8 mouse cellular contexts compared by ENCODE assay signal in the genomic region with DNA sequence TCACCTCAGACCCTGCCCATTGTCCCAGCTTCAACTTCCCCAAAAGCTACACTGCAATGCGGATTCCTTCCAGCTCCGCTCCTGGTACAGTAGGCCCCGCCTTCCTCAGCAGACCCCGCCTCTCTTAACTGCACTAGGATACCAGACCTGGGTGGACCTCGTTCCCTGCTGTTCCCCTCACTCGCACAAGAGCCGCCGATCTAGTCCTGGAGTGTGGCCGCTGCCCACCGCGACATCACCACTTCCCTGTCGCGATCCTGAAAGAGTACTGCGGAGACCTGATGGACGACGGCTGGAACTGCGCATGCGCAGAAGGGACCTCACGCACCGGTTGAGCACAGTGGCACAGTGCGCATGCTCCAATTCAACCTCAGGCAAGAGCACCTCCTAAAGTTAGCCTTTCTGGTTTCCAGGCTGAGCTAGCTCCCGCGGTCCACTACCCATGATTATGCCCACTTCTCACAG. TPM values are rescaled to one million over a fixed set of nuclear protein-coding genes. Genes with fewer than 3 reads are reported as not detected.
DNase-seq lines count a peak whose midpoint lies in the region; ATAC-seq and TF ChIP-seq lines count a peak whose summit lies in the region.

TSS of gene Haghl (minus strand) at position 393 of the 465 bp plus-strand sequence.

- no peaks in the 10 kb centered on the region for H3K79me2 ChIP-seq in liver, adult 2 months (ENCODE audit: control insufficient read depth, insufficient read depth, low read length)
- no peaks in the 10 kb centered on the region for H3K79me2 ChIP-seq in myocyte (ENCODE audit: control insufficient read depth, insufficient read depth)

- peak within 1 kb of the TSS; percentile 69 for H3K4me3 ChIP-seq in heart, embryonic 11.5 days (ENCODE audit: low read depth, low read length)
- H3K4me3 ChIP-seq in kidney, embryonic 16.5 days (ENCODE audit: low read length), result peak within 1 kb of the TSS; percentile 85
- peak within 1 kb of the TSS; percentile 69 for H3K4me3 ChIP-seq in liver, adult 2 months (ENCODE audit: insufficient read depth, low read depth, low read length)
- peak within 1 kb of the TSS; percentile 52 for H3K4me3 ChIP-seq in myocyte

- H3K4me2 ChIP-seq in heart, embryonic 11.5 days, result peak within 1 kb of the TSS; percentile 78
- H3K4me2 ChIP-seq in kidney, embryonic 16.5 days (replicated peaks; ENCODE audit: low read depth, low read length), result peak within 1 kb of the TSS; percentile 90
- H3K4me2 ChIP-seq in myocyte (ENCODE audit: low read depth), result peak within 1 kb of the TSS; percentile 97

- H3K27ac ChIP-seq in heart, embryonic 11.5 days (ENCODE audit: low read depth, low read length), result peak within 1 kb of the TSS; percentile 81
- H3K27ac ChIP-seq in kidney, embryonic 16.5 days (ENCODE audit: low read length), result peak within 1 kb of the TSS; percentile 95
- H3K27ac ChIP-seq in liver, adult 2 months (replicated peaks; ENCODE audit: insufficient read depth, low read depth, low read length), result no peak within 1 kb of the TSS

- no peak for TF ChIP-seq CTCF in liver, adult 2 months (IDR thresholded peaks at IDR 0.05; ENCODE audit: low read depth, low read length)

- peaks cover 27% of the 10 kb centered on the region for H3K36me3 ChIP-seq in heart, embryonic 11.5 days (ENCODE audit: control insufficient read depth, insufficient read depth, low read length)
- peaks cover 30% of the 10 kb centered on the region for H3K36me3 ChIP-seq in kidney, embryonic 16.5 days (ENCODE audit: insufficient read depth, low read length)
- no peaks in the 10 kb centered on the region; the same call in 1 of the 2 replicates for H3K36me3 ChIP-seq in liver, adult 2 months (ENCODE audit: control insufficient read depth, insufficient read depth, low read length)
- peaks cover 4% of the 10 kb centered on the region for H3K36me3 ChIP-seq in myocyte (ENCODE audit: control insufficient read depth, insufficient read depth)
- H3K36me3 ChIP-seq in splenic B cell, adult 2 months (ENCODE audit: control insufficient read depth, insufficient read depth, low read length, poor library complexity, severe bottlenecking), result peaks cover 9% of the 10 kb centered on the region

- peak within 1 kb of the TSS; percentile 0 for H3ac ChIP-seq in myocyte (ENCODE audit: control insufficient read depth, insufficient read length)

- H3K9me3 ChIP-seq in heart, embryonic 11.5 days (replicated peaks; ENCODE audit: control insufficient read depth, low read length), result no peaks in the 10 kb centered on the region
- H3K9me3 ChIP-seq in kidney, embryonic 16.5 days (ENCODE audit: low read length), result no peaks in the 10 kb centered on the region

- H3K9ac ChIP-seq in heart, embryonic 11.5 days (ENCODE audit: low read depth, low read length), result peak within 1 kb of the TSS; percentile 80
- H3K9ac ChIP-seq in kidney, embryonic 16.5 days (replicated peaks; ENCODE audit: low read length), result peak within 1 kb of the TSS; percentile 86
- H3K9ac ChIP-seq in liver, adult 2 months (ENCODE audit: low read depth, low read length), result peak within 1 kb of the TSS; percentile 54

- peaks cover 12% of the 10 kb centered on the region for H3K4me1 ChIP-seq in heart, embryonic 11.5 days (ENCODE audit: control insufficient read depth, insufficient read depth, low read length)
- peaks cover 16% of the 10 kb centered on the region for H3K4me1 ChIP-seq in kidney, embryonic 16.5 days (ENCODE audit: insufficient read depth, low read length)
- peaks cover 3% of the 10 kb centered on the region; the same call in 1 of the 2 replicates for H3K4me1 ChIP-seq in liver, adult 2 months (ENCODE audit: control insufficient read depth, insufficient read depth, low read length)

- no peaks in the 10 kb centered on the region for H3K27me3 ChIP-seq in heart, embryonic 11.5 days (ENCODE audit: control insufficient read depth, insufficient read depth, low read length)
- H3K27me3 ChIP-seq in kidney, embryonic 16.5 days (ENCODE audit: insufficient read depth, low read length), result no peaks in the 10 kb centered on the region
- H3K27me3 ChIP-seq in liver, adult 2 months (ENCODE audit: control insufficient read depth, insufficient read depth, low read length), result no peaks in the 10 kb centered on the region
- no peaks in the 10 kb centered on the region for H3K27me3 ChIP-seq in myocyte (ENCODE audit: control insufficient read depth, insufficient read depth, insufficient read length)
- no peaks in the 10 kb centered on the region for H3K27me3 ChIP-seq in splenic B cell, adult 2 months (ENCODE audit: control insufficient read depth, insufficient read depth, low read length, poor library complexity, severe bottlenecking)

- DNase-seq in B cell, adult 2 months, result peak; percentile 93 to 94
- peak; percentile 98 for DNase-seq in brain, adult 2 months (ENCODE audit: low read depth, low spot score)
- DNase-seq in liver, adult 2 months (ENCODE audit: extremely low read depth, low read depth, low spot score), result peak; percentile 86
- DNase-seq in splenic B cell, adult 2 months (ENCODE audit: low read depth, low spot score), result peak; percentile 98

- peak; percentile 86 for ATAC-seq in erythroblast, adult 5-6 weeks (replicated peaks; ENCODE audit: low FRiP score, poor library complexity, severe bottlenecking)
- ATAC-seq in heart, embryonic 11.5 days (replicated peaks; ENCODE audit: insufficient number of reproducible peaks, low FRiP score, low TSS enrichment), result peak; percentile 76
- ATAC-seq in kidney, embryonic 16.5 days (ENCODE audit: low FRiP score, low TSS enrichment), result peak; percentile 79

- no peak for TF ChIP-seq POLR2A in liver, adult 2 months (IDR thresholded peaks at IDR 0.05; ENCODE audit: extremely low read depth, insufficient read depth, low read length)
- TF ChIP-seq POLR2A in myocyte (IDR thresholded peaks at IDR 0.05; ENCODE audit: insufficient read length, low read depth), result peak; percentile 85

- WGBS in heart, embryonic 11.5 days (ENCODE audit: insufficient replicate concordance), result 0% methylated on average over 23 of the region's 23 CpGs
- under 1% methylated on average over 23 of the region's 23 CpGs for WGBS in kidney, embryonic 16.5 days
- WGBS in liver, adult 2 months, result under 1% methylated on average over 23 of the region's 23 CpGs

TF ChIP-seq in myocyte, 11 proteins besides CTCF, POLR2A, EP300 and RAD21:
- TF ChIP-seq POLR2AphosphoS2 (IDR thresholded peaks at IDR 0.05; ENCODE audit: insufficient read length, low read depth), result peak; percentile 96
- TF ChIP-seq MAX (IDR thresholded peaks at IDR 0.05; ENCODE audit: low read depth), result no peak

RNA-seq across cellular contexts. Expression of gene Haghl, which starts in this region (rescaled TPM):
- 2.9 TPM in 1 of 2 replicates, not detected in the other for total RNA-seq in erythroblast, adult 5-6 weeks (2015; ENCODE audit: low replicate concordance)
- total RNA-seq in erythroblast, adult 5-6 weeks (2017; ENCODE audit: low replicate concordance), result 1.9 and 3.1 TPM in 2 replicates
- 47.2 and 52.3 TPM in 2 replicates for polyA plus RNA-seq in heart, embryonic 11.5 days (2014; fragmentation: Nextera tagmentation; extraction: Ambion mirVana)
- polyA plus RNA-seq in kidney, embryonic 16.5 days (2015; fragmentation: Nextera tagmentation; extraction: Ambion mirVana), result 79.8 and 83.7 TPM in 2 replicates
- 6.0 and 6.7 TPM in 2 replicates for total RNA-seq in liver, adult 2 months (2014; rRNA removed)
- polyA plus RNA-seq in liver, adult 2 months (2012; rRNA removed), result 11.2 and 14.1 TPM in 2 replicates
- polyA plus RNA-seq in myocyte (2012; fragmentation: generic; extraction: Trizol), result 29.8 TPM
